Mouse (Mus musculus) lung, postnatal 0 days (tissue): Measurements from ENCODE around the gene Farsa.

ENCODE experiments used
- CTCF ChIP-seq: IDR thresholded peaks from 2 replicates; pipeline ENCODE4 v1.5.1; 2016; ENCODE audit warnings: antibody characterized with exemption, mild to moderate bottlenecking
- EP300 ChIP-seq: IDR thresholded peaks from 2 replicates; pipeline ENCODE4 v1.6.1; 2016; ENCODE audit warnings: antibody characterized with exemption, mild to moderate bottlenecking, control low read depth

- TF ChIP-seq CTCF (no peak), EP300 (no peak)
Measured at GRCm38 (mm10) chr8:84915269-84915668, 58.5 kb downstream of the Farsa start.
